Mouse (Mus musculus): Measurements from ENCODE around the gene Pfkfb3. TPM values are rescaled to one million over a fixed set of nuclear protein-coding genes. Genes with fewer than 3 reads are reported as not detected.

Gene Pfkfb3
- 9.4 and 10.9 TPM in 2 replicates for polyA plus RNA-seq (2015; fragmentation: Nextera tagmentation; extraction: Ambion mirVana)

GRCm38 (mm10) chr2:11553471-11554400 lies at the start of gene Pfkfb3:
TSS of gene Pfkfb3 (minus strand) at chr2:11554077.
- DNase-seq (ENCODE audit: low spot score) (peak; percentile 70), ATAC-seq (replicated peaks; ENCODE audit: low FRiP score, low read depth) (peak; percentile 76)
- Histone ChIP-seq H3K4me3 (replicated peaks; ENCODE audit: low read depth, low read length) (peak within 1 kb of the TSS; percentile 44), H3K9ac (ENCODE audit: low read depth, low read length) (peak within 1 kb of the TSS; percentile 25), H3K27ac (peak within 1 kb of the TSS; percentile 40; the same call in 1 of the 2 replicates), H3K36me3 (ENCODE audit: insufficient read depth, low read length) (no peaks in the 10 kb centered on the region), H3K4me1 (replicated peaks; ENCODE audit: insufficient read depth, low read length) (peaks cover 6% of the 10 kb centered on the region), H3K27me3 (ENCODE audit: insufficient read depth, low read length) (no peaks in the 10 kb centered on the region), H3K9me3 (replicated peaks; ENCODE audit: low read length) (no peaks in the 10 kb centered on the region), H3K4me2 (ENCODE audit: low read length) (peak within 1 kb of the TSS; percentile 83)
- 1% methylated on average over 67 of the region's 67 CpGs for WGBS
- no peak for TF ChIP-seq CTCF (IDR thresholded peaks at IDR 0.05; ENCODE audit: low read depth)

- H3K27me3 ChIP-seq (ENCODE audit: insufficient read depth, low read length) = no peaks in the 10 kb centered on the region
- H3K4me2 ChIP-seq (ENCODE audit: low read length) = peak overlapping the region; percentile 78
- H3K27ac ChIP-seq = peak overlapping the region; percentile 69
- H3K4me3 ChIP-seq (replicated peaks; ENCODE audit: low read depth, low read length) = peak overlapping the region; percentile 93
- peaks cover 13% of the 10 kb centered on the region for H3K36me3 ChIP-seq (ENCODE audit: insufficient read depth, low read length)
- WGBS = under 1% methylated on average over 70 of the region's 78 CpGs
- DNase-seq (ENCODE audit: low spot score) (peak; percentile 97), ATAC-seq (replicated peaks; ENCODE audit: low FRiP score, low read depth) (peak; percentile 98)
- H3K9ac ChIP-seq (ENCODE audit: low read depth, low read length) = peak overlapping the region; percentile 96
- no peaks in the 10 kb centered on the region for H3K9me3 ChIP-seq (replicated peaks; ENCODE audit: low read length)
- TF ChIP-seq CTCF (IDR thresholded peaks at IDR 0.05; ENCODE audit: low read depth) = peak; percentile 99
- H3K4me1 ChIP-seq (replicated peaks; ENCODE audit: insufficient read depth, low read length) = peaks cover 8% of the 10 kb centered on the region; the same call in 1 of the 2 replicates
These were observed 48.9 kb upstream of the Pfkfb3 start for GRCm38 (mm10) chr2:11602506-11603489.

- Histone ChIP-seq H3K9me3 (replicated peaks; ENCODE audit: low read length) (no peaks in the 10 kb centered on the region), H3K4me1 (replicated peaks; ENCODE audit: insufficient read depth, low read length) (peaks cover 8% of the 10 kb centered on the region; the same call in 1 of the 2 replicates), H3K4me3 (replicated peaks; ENCODE audit: low read depth, low read length) (peak overlapping the region; percentile 93), H3K36me3 (ENCODE audit: insufficient read depth, low read length) (peaks cover 14% of the 10 kb centered on the region), H3K9ac (ENCODE audit: low read depth, low read length) (peak overlapping the region; percentile 96), H3K27me3 (ENCODE audit: insufficient read depth, low read length) (no peaks in the 10 kb centered on the region), H3K4me2 (ENCODE audit: low read length) (peak overlapping the region; percentile 78), H3K27ac (no peak overlapping the region; the same call in 1 of the 2 replicates)
- ATAC-seq (replicated peaks; ENCODE audit: low FRiP score, low read depth) (no peak), DNase-seq (ENCODE audit: low spot score) (no peak)
- no peak for TF ChIP-seq CTCF (IDR thresholded peaks at IDR 0.05; ENCODE audit: low read depth)
- 78% methylated on average over 6 of the region's 6 CpGs for WGBS
These were observed 47.9 kb upstream of the Pfkfb3 start for GRCm38 (mm10) chr2:11601795-11602194.

GRCm38 (mm10) chr2:11597906-11598305 lies 44.0 kb upstream of the Pfkfb3 start:
- no peak for DNase-seq (ENCODE audit: low spot score)
- no peak for ATAC-seq (replicated peaks; ENCODE audit: low FRiP score, low read depth)
- no peak overlapping the region for H3K4me2 ChIP-seq (ENCODE audit: low read length)
- peaks cover 8% of the 10 kb centered on the region; the same call in 1 of the 2 replicates for H3K4me1 ChIP-seq (replicated peaks; ENCODE audit: insufficient read depth, low read length)
- no peak for TF ChIP-seq CTCF (IDR thresholded peaks at IDR 0.05; ENCODE audit: low read depth)
- no peaks in the 10 kb centered on the region for H3K9me3 ChIP-seq (replicated peaks; ENCODE audit: low read length)
- no peak overlapping the region for H3K4me3 ChIP-seq (replicated peaks; ENCODE audit: low read depth, low read length)
- H3K27me3 ChIP-seq (ENCODE audit: insufficient read depth, low read length) = no peaks in the 10 kb centered on the region
- WGBS = 91% methylated on average over 7 of the region's 7 CpGs
- peaks cover 42% of the 10 kb centered on the region for H3K36me3 ChIP-seq (ENCODE audit: insufficient read depth, low read length)
- no peak overlapping the region for H3K27ac ChIP-seq
- H3K9ac ChIP-seq (ENCODE audit: low read depth, low read length) = no peak overlapping the region

- peaks cover 3% of the 10 kb centered on the region; the same call in 1 of the 2 replicates for H3K4me1 ChIP-seq (replicated peaks; ENCODE audit: insufficient read depth, low read length)
- H3K4me3 ChIP-seq (replicated peaks; ENCODE audit: low read depth, low read length) = no peak overlapping the region
- H3K9ac ChIP-seq (ENCODE audit: low read depth, low read length) = no peak overlapping the region
- no peaks in the 10 kb centered on the region for H3K9me3 ChIP-seq (replicated peaks; ENCODE audit: low read length)
- H3K36me3 ChIP-seq (ENCODE audit: insufficient read depth, low read length) = peaks cover 54% of the 10 kb centered on the region
- 89% methylated on average over 2 of the region's 2 CpGs for WGBS
- no peaks in the 10 kb centered on the region for H3K27me3 ChIP-seq (ENCODE audit: insufficient read depth, low read length)
- DNase-seq (ENCODE audit: low spot score) (no peak), ATAC-seq (replicated peaks; ENCODE audit: low FRiP score, low read depth) (no peak)
- no peak overlapping the region for H3K4me2 ChIP-seq (ENCODE audit: low read length)
- no peak for TF ChIP-seq CTCF (IDR thresholded peaks at IDR 0.05; ENCODE audit: low read depth)
- no peak overlapping the region for H3K27ac ChIP-seq
These were observed 42.8 kb upstream of the Pfkfb3 start for GRCm38 (mm10) chr2:11596690-11597089.

GRCm38 (mm10) chr2:11587996-11588395 lies 34.1 kb upstream of the Pfkfb3 start:
- H3K36me3 ChIP-seq (ENCODE audit: insufficient read depth, low read length) = peaks cover 72% of the 10 kb centered on the region
- H3K27ac ChIP-seq = no peak overlapping the region
- no peak overlapping the region for H3K4me3 ChIP-seq (replicated peaks; ENCODE audit: low read depth, low read length)
- no peaks in the 10 kb centered on the region for H3K9me3 ChIP-seq (replicated peaks; ENCODE audit: low read length)
- ATAC-seq (replicated peaks; ENCODE audit: low FRiP score, low read depth) (no peak), DNase-seq (ENCODE audit: low spot score) (no peak)
- no peaks in the 10 kb centered on the region for H3K27me3 ChIP-seq (ENCODE audit: insufficient read depth, low read length)
- no peak overlapping the region for H3K4me2 ChIP-seq (ENCODE audit: low read length)
- TF ChIP-seq CTCF (IDR thresholded peaks at IDR 0.05; ENCODE audit: low read depth) = no peak
- WGBS = 81% methylated on average over 4 of the region's 4 CpGs
- H3K4me1 ChIP-seq (replicated peaks; ENCODE audit: insufficient read depth, low read length) = no peaks in the 10 kb centered on the region
- H3K9ac ChIP-seq (ENCODE audit: low read depth, low read length) = no peak overlapping the region

Measured in kidney, postnatal 0 days (tissue).